Mouse (Mus musculus): ENCODE results near the gene Apc2. TPM values are rescaled to one million over a fixed set of nuclear protein-coding genes. Genes with fewer than 3 reads are reported as not detected.

The Apc2 gene
- total and polyA plus RNA-seq, 3 experiments: 2.3 to 2.6 (median 2.4) TPM

DNA sequence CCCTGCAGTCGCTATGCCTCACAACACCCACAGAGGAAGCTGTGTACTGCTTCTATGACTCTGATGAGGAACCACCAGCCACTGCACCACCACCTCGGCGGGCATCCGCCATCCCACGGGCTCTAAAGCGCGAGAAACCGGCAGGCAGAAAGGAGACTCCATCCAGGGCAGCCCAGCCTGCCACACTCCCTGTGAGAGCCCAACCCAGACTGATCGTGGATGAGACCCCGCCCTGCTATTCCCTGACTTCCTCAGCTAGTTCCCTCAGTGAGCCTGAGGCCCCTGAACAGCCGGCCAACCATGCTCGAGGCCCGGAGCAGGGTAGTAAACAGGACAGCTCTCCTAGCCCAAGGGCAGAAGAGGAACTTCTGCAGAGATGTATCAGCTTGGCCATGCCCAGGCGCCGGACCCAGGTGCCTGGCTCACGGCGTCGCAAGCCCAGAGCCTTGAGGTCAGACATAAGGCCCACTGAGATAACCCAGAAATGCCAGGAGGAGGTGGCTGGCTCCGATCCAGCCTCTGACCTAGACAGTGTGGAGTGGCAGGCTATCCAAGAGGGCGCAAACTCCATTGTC lies 17.9 kb downstream of the Apc2 start:
- Histone ChIP-seq H3K9ac (ENCODE audit: low read depth, low read length) (no peak overlapping the region), H3K79me2 (replicated peaks; ENCODE audit: control insufficient read depth, insufficient read depth, low read length) (no peaks in the 10 kb centered on the region), H3K27ac (no peak overlapping the region), H3K4me1 (ENCODE audit: control insufficient read depth, insufficient read depth, low read length) (peaks cover 3% of the 10 kb centered on the region; the same call in 1 of the 2 replicates), H3K4me3 (no peak overlapping the region), H3K27me3 (ENCODE audit: control insufficient read depth, insufficient read depth, low read length) (no peaks in the 10 kb centered on the region), H3K36me3 (ENCODE audit: control insufficient read depth, insufficient read depth, low read length) (no peaks in the 10 kb centered on the region)
- no peak for TF ChIP-seq CTCF (IDR thresholded peaks at IDR 0.05)
- TF ChIP-seq POLR2A (IDR thresholded peaks at IDR 0.05; ENCODE audit: insufficient read depth, low read depth, low read length): no peak
- no peak for TF ChIP-seq EP300 (IDR thresholded peaks at IDR 0.05; ENCODE audit: insufficient read depth, low read depth, low read length)
- intact Hi-C loops (cut with DNase I): no loop called here
- 24% methylated on average over 20 of the region's 20 CpGs for WGBS
- DNase-seq: peak in 1 of 2 experiments; percentile 36

DNA sequence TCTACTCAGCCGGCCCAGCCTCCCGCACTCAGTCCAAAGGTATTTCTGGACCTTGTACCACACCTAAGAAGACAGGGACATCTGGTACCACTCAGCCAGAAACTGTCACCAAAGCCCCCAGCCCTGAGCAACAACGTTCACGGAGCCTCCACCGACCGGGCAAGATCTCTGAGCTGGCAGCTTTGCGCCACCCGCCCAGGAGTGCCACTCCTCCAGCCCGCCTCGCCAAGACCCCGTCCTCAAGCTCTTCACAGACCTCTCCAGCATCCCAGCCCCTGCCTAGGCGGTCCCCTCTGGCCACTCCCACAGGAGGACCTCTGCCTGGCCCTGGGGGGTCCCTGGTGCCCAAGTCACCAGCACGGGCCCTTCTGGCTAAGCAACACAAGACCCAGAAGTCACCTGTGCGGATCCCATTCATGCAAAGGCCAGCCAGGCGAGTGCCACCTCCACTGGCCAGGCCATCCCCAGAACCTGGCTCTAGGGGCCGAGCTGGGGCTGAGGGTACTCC lies 18.8 kb downstream of the Apc2 start:
- DNase-seq: no peak
- Histone ChIP-seq H3K27ac (no peak overlapping the region), H3K9ac (ENCODE audit: low read depth, low read length) (no peak overlapping the region), H3K4me1 (ENCODE audit: control insufficient read depth, insufficient read depth, low read length) (peaks cover 5% of the 10 kb centered on the region), H3K79me2 (replicated peaks; ENCODE audit: control insufficient read depth, insufficient read depth, low read length) (no peaks in the 10 kb centered on the region), H3K4me3 (no peak overlapping the region), H3K36me3 (ENCODE audit: control insufficient read depth, insufficient read depth, low read length) (no peaks in the 10 kb centered on the region), H3K27me3 (ENCODE audit: control insufficient read depth, insufficient read depth, low read length) (no peaks in the 10 kb centered on the region)
- 54% methylated on average over 16 of the region's 16 CpGs for WGBS
- no peak for TF ChIP-seq POLR2A (IDR thresholded peaks at IDR 0.05; ENCODE audit: insufficient read depth, low read depth, low read length)
- no peak for TF ChIP-seq CTCF (IDR thresholded peaks at IDR 0.05)
- no peak for TF ChIP-seq EP300 (IDR thresholded peaks at IDR 0.05; ENCODE audit: insufficient read depth, low read depth, low read length)
- intact Hi-C loops (cut with DNase I): no loop called here

DNA sequence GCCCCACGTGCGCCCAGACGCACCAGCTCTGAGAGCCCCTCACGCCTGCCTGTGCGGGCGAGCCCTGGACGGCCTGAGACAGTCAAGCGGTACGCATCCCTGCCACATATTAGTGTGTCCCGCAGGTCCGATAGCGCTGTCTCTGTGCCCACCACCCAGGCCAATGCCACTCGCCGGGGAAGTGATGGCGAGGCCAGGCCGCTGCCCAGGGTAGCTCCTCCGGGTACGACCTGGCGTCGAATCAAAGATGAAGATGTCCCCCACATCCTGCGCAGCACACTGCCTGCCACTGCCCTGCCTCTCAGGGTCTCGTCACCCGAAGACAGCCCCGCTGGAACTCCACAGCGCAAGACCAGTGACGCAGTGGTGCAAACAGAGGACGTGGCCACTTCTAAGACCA lies 19.5 kb downstream of the Apc2 start:
- no peak overlapping the region for H3K9ac ChIP-seq (ENCODE audit: low read depth, low read length)
- no peaks in the 10 kb centered on the region for H3K79me2 ChIP-seq (replicated peaks; ENCODE audit: control insufficient read depth, insufficient read depth, low read length)
- H3K4me3 ChIP-seq: no peak overlapping the region
- TF ChIP-seq POLR2A (IDR thresholded peaks at IDR 0.05; ENCODE audit: insufficient read depth, low read depth, low read length) (no peak), EP300 (IDR thresholded peaks at IDR 0.05; ENCODE audit: insufficient read depth, low read depth, low read length) (no peak), CTCF (IDR thresholded peaks at IDR 0.05) (no peak)
- no peaks in the 10 kb centered on the region for H3K36me3 ChIP-seq (ENCODE audit: control insufficient read depth, insufficient read depth, low read length)
- WGBS: 54% methylated on average over 27 of the region's 27 CpGs
- peaks cover 6% of the 10 kb centered on the region for H3K4me1 ChIP-seq (ENCODE audit: control insufficient read depth, insufficient read depth, low read length)
- H3K27ac ChIP-seq: no peak overlapping the region
- no peaks in the 10 kb centered on the region for H3K27me3 ChIP-seq (ENCODE audit: control insufficient read depth, insufficient read depth, low read length)
- DNase-seq: no peak
- intact Hi-C loops (cut with DNase I): no loop called here

DNA sequence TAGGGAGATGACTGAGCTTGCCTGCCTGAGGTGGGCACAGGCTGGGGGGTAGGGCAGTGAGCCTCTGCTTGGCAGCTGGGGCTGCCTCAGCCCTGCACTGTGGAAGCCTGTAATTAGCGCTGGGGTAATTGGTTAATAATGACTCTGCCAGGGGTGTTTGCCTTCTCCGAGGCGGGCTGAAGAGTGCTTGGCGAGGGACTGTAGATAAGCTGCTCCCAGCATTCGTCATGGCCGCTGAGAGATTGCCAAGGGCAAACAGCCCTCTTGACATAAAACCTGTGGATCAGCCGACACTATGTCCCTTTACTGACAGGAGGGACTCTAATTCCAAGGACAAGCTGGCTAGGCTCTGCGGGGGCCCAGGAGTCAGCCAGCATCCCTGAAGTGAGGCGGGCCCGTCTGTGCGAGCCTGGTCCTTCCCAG lies 20.6 kb downstream of the Apc2 start:
- 29% methylated on average over 11 of the region's 11 CpGs for WGBS
- Histone ChIP-seq H3K9ac (ENCODE audit: low read depth, low read length) (peak overlapping the region; percentile 32; the same call in 1 of the 2 replicates), H3K79me2 (replicated peaks; ENCODE audit: control insufficient read depth, insufficient read depth, low read length) (no peaks in the 10 kb centered on the region), H3K36me3 (ENCODE audit: control insufficient read depth, insufficient read depth, low read length) (no peaks in the 10 kb centered on the region), H3K27me3 (ENCODE audit: control insufficient read depth, insufficient read depth, low read length) (no peaks in the 10 kb centered on the region), H3K4me3 (no peak overlapping the region), H3K27ac (peak overlapping the region; percentile 2; the same call in 1 of the 2 replicates), H3K4me1 (ENCODE audit: control insufficient read depth, insufficient read depth, low read length) (peaks cover 9% of the 10 kb centered on the region)
- TF ChIP-seq CTCF (IDR thresholded peaks at IDR 0.05) (no peak), POLR2A (IDR thresholded peaks at IDR 0.05; ENCODE audit: insufficient read depth, low read depth, low read length) (0 out of 2 replicates have a peak, but pooled peaks have one; percentile 16), EP300 (IDR thresholded peaks at IDR 0.05; ENCODE audit: insufficient read depth, low read depth, low read length) (no peak)
- DNase-seq: peak; percentile 24 to 40
- intact Hi-C loops (cut with DNase I): no loop called here

DNA sequence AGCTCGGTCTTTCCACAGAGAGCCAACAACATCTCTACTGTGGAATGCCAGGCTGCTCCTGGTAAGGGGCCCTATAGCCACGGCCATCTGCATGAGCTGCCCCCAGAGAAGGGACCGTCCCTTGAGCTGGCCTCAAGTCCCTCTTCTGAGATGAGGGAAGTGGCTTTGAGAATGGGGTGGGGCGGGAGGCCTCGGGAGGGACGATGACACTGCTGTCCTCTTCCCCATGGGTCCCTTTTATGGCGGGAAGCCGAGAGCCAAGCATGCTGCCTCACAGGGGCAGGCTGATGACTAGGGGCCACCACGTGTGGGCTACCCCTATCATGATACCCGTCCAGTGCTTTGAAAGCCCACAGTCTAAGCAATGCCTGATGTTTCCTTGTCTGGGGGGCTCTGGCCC lies 21.2 kb downstream of the Apc2 start:
- no peak overlapping the region for H3K4me3 ChIP-seq
- H3K79me2 ChIP-seq (replicated peaks; ENCODE audit: control insufficient read depth, insufficient read depth, low read length): no peaks in the 10 kb centered on the region
- no peaks in the 10 kb centered on the region for H3K36me3 ChIP-seq (ENCODE audit: control insufficient read depth, insufficient read depth, low read length)
- no peak for DNase-seq
- no peaks in the 10 kb centered on the region for H3K27me3 ChIP-seq (ENCODE audit: control insufficient read depth, insufficient read depth, low read length)
- TF ChIP-seq EP300 (IDR thresholded peaks at IDR 0.05; ENCODE audit: insufficient read depth, low read depth, low read length) (no peak), CTCF (IDR thresholded peaks at IDR 0.05) (no peak), POLR2A (IDR thresholded peaks at IDR 0.05; ENCODE audit: insufficient read depth, low read depth, low read length) (no peak)
- H3K4me1 ChIP-seq (ENCODE audit: control insufficient read depth, insufficient read depth, low read length): peaks cover 9% of the 10 kb centered on the region
- H3K9ac ChIP-seq (ENCODE audit: low read depth, low read length): no peak overlapping the region
- no peak overlapping the region for H3K27ac ChIP-seq
- intact Hi-C loops (cut with DNase I): no loop called here
- WGBS: 48% methylated on average over 10 of the region's 10 CpGs

DNA sequence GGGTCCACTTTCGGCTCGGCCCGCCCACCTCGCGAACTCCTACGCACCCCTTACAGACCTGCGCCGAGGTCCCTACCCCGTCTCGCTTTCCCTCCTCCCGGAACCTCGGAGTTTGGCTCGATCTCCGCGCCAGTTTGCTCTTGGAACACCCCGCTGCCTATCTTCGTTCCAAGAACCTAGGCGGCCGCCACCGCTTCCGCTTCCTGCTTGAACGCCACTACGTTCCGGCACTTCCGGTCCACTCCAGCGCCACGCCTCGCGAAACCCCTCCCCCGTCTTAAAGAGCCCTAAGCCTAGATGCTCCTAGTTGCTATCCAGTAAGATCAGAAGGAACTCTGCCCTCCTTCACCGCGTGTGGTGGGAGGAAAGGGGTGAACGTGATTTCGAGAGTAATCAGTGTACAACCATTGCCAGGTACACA lies 24.6 kb downstream of the Apc2 start, which contains the start of gene 2310011J03Rik:
TSS of gene 2310011J03Rik (minus strand) at position 198 of the 421 bp plus-strand sequence.
- peak; percentile 93 to 94 for DNase-seq
- intact Hi-C loops (cut with DNase I): loop anchor here (1.0 to 10.0 kb wide), 2 partner anchors 25 to 146 kb away; partner anchors contain the start of genes 1600002K03Rik, Apc2 and Efna2
- H3K27me3 ChIP-seq (ENCODE audit: control insufficient read depth, insufficient read depth, low read length): no peaks in the 10 kb centered on the region
- peaks cover 11% of the 10 kb centered on the region for H3K4me1 ChIP-seq (ENCODE audit: control insufficient read depth, insufficient read depth, low read length)
- H3K79me2 ChIP-seq (replicated peaks; ENCODE audit: control insufficient read depth, insufficient read depth, low read length): no peaks in the 10 kb centered on the region
- under 1% methylated on average over 34 of the region's 34 CpGs for WGBS
- peak within 1 kb of the TSS; percentile 87 for H3K27ac ChIP-seq
- peak; percentile 84 for TF ChIP-seq POLR2A (IDR thresholded peaks at IDR 0.05; ENCODE audit: insufficient read depth, low read depth, low read length)
- peak; percentile 80; the same call in 1 of the 2 replicates for TF ChIP-seq EP300 (IDR thresholded peaks at IDR 0.05; ENCODE audit: insufficient read depth, low read depth, low read length)
- TF ChIP-seq CTCF (IDR thresholded peaks at IDR 0.05): no peak
- H3K9ac ChIP-seq (ENCODE audit: low read depth, low read length): peak within 1 kb of the TSS; percentile 83
- peak within 1 kb of the TSS; percentile 90 for H3K4me3 ChIP-seq
- no peaks in the 10 kb centered on the region for H3K36me3 ChIP-seq (ENCODE audit: control insufficient read depth, insufficient read depth, low read length)
